Mouse (Mus musculus): ENCODE data around the gene Nbea.

The Nbea gene

DNA sequence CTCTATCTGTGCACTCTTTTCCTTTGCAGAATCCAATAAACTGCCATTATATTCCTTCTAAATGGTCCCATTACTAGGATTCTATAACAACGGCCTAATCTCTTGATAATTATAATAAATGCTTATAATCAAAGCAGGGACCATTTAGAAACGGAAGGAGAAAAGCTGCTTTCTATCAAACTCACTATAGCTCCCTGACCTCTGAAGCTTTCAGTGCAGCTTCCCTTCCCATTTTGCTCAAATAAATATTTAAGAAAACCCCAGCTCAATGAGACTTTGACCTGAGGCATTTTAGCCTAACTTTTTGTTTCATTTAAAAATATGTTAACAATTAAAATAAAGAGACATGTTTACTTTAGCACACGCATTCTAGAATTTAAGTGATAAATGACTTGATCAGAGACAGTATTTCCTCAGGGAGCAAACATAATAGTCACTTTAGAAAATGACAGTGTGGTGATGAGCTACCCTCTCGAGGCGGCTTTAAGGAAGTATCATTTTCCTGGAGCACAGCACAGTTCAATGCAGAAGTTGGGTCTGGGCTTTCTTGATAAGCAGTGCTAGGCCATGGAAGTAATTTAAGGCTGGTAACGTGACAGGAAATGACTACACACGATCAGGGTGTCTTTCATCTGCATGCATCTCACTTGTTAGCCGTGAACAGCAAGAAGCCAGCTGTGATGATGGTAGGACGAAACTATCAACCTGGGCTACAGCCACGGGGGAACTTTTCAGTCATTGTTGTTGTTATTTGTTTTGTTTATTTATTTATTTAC is 354.8 kb downstream of the Nbea start:
- H3K36me3 ChIP-seq (ENCODE audit: control insufficient read depth, insufficient read depth, low read length, poor library complexity, severe bottlenecking): no peaks in the 10 kb centered on the region
- DNase-seq (ENCODE audit: low read depth, low spot score): no peak
- H3K27me3 ChIP-seq (ENCODE audit: control insufficient read depth, insufficient read depth, low read length, poor library complexity, severe bottlenecking): no peaks in the 10 kb centered on the region

DNA sequence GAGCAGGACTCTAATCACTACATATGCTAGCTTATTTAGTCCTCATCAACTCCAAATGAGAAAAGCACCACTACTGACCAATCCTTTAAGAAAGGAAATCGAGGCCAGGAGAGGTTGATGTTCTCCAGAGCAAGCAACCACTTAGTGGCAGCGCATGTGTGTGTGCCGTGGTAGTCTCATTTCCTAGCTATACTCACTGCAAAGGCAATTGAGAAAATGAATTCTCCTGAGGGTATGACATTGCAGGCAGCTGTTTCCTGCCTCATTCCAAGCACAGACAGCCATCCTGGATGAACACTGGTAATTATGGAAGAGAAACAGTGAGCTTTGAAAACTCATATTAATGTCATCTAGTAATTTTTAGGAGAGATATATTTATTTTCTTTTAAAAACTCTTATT is 358.6 kb downstream of the Nbea start:
- Histone ChIP-seq H3K27me3 (ENCODE audit: control insufficient read depth, insufficient read depth, low read length, poor library complexity, severe bottlenecking) (no peaks in the 10 kb centered on the region), H3K36me3 (ENCODE audit: control insufficient read depth, insufficient read depth, low read length, poor library complexity, severe bottlenecking) (no peaks in the 10 kb centered on the region)
- DNase-seq (ENCODE audit: low read depth, low spot score): no peak

- H3K27me3 ChIP-seq (ENCODE audit: control insufficient read depth, insufficient read depth, low read length, poor library complexity, severe bottlenecking): no peaks in the 10 kb centered on the region
- no peak for DNase-seq (ENCODE audit: low read depth, low spot score)
- H3K36me3 ChIP-seq (ENCODE audit: control insufficient read depth, insufficient read depth, low read length, poor library complexity, severe bottlenecking): no peaks in the 10 kb centered on the region
Measured at GRCm38 (mm10) chr3:55819598-55819997, 363.9 kb downstream of the Nbea start.

DNA sequence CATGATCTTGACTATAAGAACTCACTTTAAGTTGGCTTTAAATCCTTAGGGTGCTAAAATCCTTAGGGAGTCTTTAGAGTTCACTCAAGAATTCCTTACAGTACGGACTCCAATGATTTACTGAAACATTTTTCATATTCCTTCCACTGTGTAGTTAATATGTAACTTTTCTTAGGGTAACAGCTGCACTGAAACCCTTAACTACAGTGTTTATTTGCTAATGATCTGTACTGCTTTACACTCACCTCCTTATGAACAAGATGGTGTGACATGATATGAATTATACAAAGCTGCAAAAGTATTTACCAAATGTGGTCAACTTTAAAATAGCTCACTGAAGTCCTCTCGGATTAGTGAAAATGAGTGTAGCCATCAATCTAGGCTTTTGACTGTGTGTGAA is 365.4 kb downstream of the Nbea start:
- no peak for DNase-seq (ENCODE audit: low read depth, low spot score)
- Histone ChIP-seq H3K36me3 (ENCODE audit: control insufficient read depth, insufficient read depth, low read length, poor library complexity, severe bottlenecking) (no peaks in the 10 kb centered on the region), H3K27me3 (ENCODE audit: control insufficient read depth, insufficient read depth, low read length, poor library complexity, severe bottlenecking) (no peaks in the 10 kb centered on the region)

DNA sequence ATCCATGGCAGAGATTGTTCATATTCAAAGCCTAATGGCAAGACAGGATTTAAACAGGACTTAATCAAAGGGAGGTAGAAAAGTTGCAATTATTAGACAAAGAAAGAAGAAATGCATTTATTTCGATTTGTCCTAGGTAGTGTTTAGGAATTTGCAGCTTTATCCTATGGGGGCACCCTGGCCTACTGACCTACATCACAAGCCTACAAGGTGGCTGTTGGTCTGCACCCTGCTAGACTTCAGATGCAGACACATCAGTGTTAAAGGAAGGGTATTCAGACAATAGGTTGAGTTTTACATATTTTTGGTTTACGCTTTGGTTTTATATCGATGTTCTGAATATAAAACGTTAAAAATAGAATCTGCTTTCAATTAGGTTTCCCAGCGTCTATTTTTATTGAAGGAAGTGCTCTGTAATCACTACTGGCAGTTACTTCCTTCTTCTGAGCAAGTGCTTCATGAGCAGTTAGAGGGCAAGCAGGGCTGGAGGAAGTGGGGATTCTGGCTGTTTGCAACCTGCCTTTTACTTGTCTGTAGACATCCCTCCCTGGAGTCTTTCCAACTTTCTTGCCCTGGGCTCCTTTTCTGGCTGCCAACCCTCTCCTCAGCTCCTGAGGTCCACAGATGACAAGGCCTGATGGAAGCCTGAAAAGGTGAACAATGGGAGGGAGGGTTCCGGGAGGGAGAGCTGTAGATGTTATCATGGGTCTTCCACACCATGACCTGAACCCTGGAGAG is 366.7 kb downstream of the Nbea start:
- H3K27me3 ChIP-seq (ENCODE audit: control insufficient read depth, insufficient read depth, low read length, poor library complexity, severe bottlenecking): no peaks in the 10 kb centered on the region
- no peak for DNase-seq (ENCODE audit: low read depth, low spot score)
- H3K36me3 ChIP-seq (ENCODE audit: control insufficient read depth, insufficient read depth, low read length, poor library complexity, severe bottlenecking): no peaks in the 10 kb centered on the region

DNA sequence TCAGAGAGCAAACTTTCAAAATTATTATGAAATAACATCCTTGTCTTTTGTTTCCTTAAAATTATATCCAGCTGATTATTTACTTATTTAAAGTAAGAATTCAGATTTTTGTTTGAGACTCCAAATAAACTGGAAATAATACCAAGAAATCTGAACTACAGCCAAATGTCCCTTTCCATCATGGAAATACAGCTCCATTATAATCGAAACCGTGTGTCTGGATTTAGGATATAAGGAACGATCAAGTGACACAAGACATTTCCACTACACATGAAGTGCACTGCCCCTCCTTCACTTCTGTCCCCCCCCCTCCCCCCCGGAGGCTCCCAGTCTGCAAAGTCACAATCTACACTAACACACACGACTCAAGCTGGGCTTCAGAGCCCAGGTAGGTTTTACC is 367.4 kb downstream of the Nbea start:
- no peak for DNase-seq (ENCODE audit: low read depth, low spot score)
- no peaks in the 10 kb centered on the region for H3K27me3 ChIP-seq (ENCODE audit: control insufficient read depth, insufficient read depth, low read length, poor library complexity, severe bottlenecking)
- no peaks in the 10 kb centered on the region for H3K36me3 ChIP-seq (ENCODE audit: control insufficient read depth, insufficient read depth, low read length, poor library complexity, severe bottlenecking)

- no peaks in the 10 kb centered on the region for H3K27me3 ChIP-seq (ENCODE audit: control insufficient read depth, insufficient read depth, low read length, poor library complexity, severe bottlenecking)
- DNase-seq (ENCODE audit: low read depth, low spot score): no peak
Measured at GRCm38 (mm10) chr3:55814993-55815625, 368.4 kb downstream of the Nbea start.

GRCm38 (mm10) chr3:55794768-55795167 is 388.7 kb downstream of the Nbea start:
- Histone ChIP-seq H3K36me3 (ENCODE audit: control insufficient read depth, insufficient read depth, low read length, poor library complexity, severe bottlenecking) (no peaks in the 10 kb centered on the region), H3K27me3 (ENCODE audit: control insufficient read depth, insufficient read depth, low read length, poor library complexity, severe bottlenecking) (no peaks in the 10 kb centered on the region)
- no peak for DNase-seq (ENCODE audit: low read depth, low spot score)

More at GRCm38 (mm10) chr3:55814993-55815625, 368.4 kb downstream of the Nbea start:
- no peaks in the 10 kb centered on the region for H3K36me3 ChIP-seq (ENCODE audit: control insufficient read depth, insufficient read depth, low read length, poor library complexity, severe bottlenecking)

GRCm38 (mm10) chr3:55793842-55794575 is 389.5 kb downstream of the Nbea start:
- Histone ChIP-seq H3K36me3 (ENCODE audit: control insufficient read depth, insufficient read depth, low read length, poor library complexity, severe bottlenecking) (no peaks in the 10 kb centered on the region), H3K27me3 (ENCODE audit: control insufficient read depth, insufficient read depth, low read length, poor library complexity, severe bottlenecking) (no peaks in the 10 kb centered on the region)
- DNase-seq (ENCODE audit: low read depth, low spot score): no peak

DNA sequence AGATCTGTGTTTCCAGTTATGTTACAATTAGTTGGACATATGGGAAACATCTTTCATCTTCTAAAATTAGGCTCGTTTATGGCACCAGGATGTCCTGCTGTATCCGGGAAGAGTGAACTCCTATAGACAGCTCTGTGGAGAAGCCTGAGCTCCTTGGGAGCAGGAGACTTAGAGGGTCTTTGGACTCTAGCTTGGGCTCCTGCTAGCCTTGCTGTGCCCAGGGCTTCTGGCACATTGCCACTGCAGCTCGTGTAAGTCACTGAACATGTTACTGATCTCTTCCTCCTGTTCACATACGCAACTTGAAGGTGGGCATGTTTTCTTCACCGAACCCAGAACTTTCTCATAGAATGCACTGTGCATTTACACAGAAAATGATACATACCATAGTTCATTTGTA is 391.2 kb downstream of the Nbea start:
- no peaks in the 10 kb centered on the region for H3K36me3 ChIP-seq (ENCODE audit: control insufficient read depth, insufficient read depth, low read length, poor library complexity, severe bottlenecking)
- no peaks in the 10 kb centered on the region for H3K27me3 ChIP-seq (ENCODE audit: control insufficient read depth, insufficient read depth, low read length, poor library complexity, severe bottlenecking)
- no peak for DNase-seq (ENCODE audit: low read depth, low spot score)

- no peaks in the 10 kb centered on the region for H3K27me3 ChIP-seq (ENCODE audit: control insufficient read depth, insufficient read depth, low read length, poor library complexity, severe bottlenecking)
Measured at GRCm38 (mm10) chr3:55790609-55791008, 392.9 kb downstream of the Nbea start.

DNA sequence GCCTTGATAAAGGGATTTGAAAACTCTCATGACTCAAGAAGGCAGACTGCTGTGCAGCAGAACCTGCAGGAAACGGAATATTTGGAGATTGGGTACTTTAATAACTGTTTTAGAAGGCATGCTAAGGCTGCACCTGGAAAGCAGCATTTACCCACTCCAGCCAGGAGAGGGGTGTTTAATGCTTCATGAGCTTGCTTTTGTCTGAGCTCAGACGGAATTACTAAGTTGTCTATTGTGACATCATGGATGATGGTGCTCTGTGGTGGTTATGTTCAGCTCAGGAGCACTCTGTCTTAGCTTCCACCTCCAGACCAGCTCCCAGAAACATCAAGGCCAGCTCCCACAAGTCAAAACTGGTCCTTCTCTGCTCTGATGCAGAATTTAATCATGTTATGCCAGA is 393.6 kb downstream of the Nbea start:
- no peaks in the 10 kb centered on the region for H3K36me3 ChIP-seq (ENCODE audit: control insufficient read depth, insufficient read depth, low read length, poor library complexity, severe bottlenecking)
- no peaks in the 10 kb centered on the region for H3K27me3 ChIP-seq (ENCODE audit: control insufficient read depth, insufficient read depth, low read length, poor library complexity, severe bottlenecking)
- no peak for DNase-seq (ENCODE audit: low read depth, low spot score)

More at GRCm38 (mm10) chr3:55790609-55791008, 392.9 kb downstream of the Nbea start:
- no peak for DNase-seq (ENCODE audit: low read depth, low spot score)
- no peaks in the 10 kb centered on the region for H3K36me3 ChIP-seq (ENCODE audit: control insufficient read depth, insufficient read depth, low read length, poor library complexity, severe bottlenecking)

DNA sequence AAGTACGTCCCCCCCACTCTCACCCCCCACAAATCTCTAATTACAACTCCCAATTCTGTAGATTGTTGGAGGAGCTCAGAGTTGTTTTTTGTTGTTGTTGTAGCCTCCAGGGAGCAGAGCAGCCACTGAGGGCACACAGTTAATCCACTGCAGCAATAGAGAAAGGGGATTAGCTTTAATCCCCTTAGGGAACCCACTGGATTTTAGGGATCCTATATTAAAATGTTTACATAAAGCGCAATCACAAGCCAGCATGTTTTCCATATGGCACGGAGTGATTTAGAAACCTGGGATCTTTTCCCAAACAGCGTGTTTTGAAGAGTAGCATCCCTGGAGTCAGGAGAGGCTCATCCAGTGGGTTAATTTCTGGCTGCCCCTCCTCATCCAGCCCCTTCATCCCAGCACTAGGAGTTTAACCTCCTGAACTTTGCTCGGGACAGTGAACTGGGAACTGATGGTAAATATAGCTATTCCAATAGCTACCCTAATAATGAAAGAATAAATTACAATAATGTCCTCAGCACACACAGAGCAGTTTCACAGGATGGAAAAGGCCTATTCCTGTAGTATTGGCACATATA is 394.8 kb downstream of the Nbea start:
- Histone ChIP-seq H3K36me3 (ENCODE audit: control insufficient read depth, insufficient read depth, low read length, poor library complexity, severe bottlenecking) (no peaks in the 10 kb centered on the region), H3K27me3 (ENCODE audit: control insufficient read depth, insufficient read depth, low read length, poor library complexity, severe bottlenecking) (no peaks in the 10 kb centered on the region)
- DNase-seq (ENCODE audit: low read depth, low spot score): no peak

DNA sequence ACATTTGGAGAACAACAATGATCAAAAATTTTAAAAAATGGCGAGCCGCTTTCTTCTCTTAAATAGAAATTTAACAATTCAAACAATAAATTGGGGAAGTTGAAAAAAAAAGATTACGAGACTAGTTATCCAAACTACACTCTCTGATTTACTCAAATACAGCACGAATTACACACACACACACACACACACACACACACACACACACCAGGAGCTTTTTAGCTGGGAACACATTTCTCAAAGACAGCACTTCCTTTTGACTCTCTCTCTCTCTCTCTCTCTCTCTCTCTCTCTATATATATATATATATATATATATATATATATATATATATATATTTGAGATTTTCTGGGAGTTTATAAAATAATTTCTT is 395.3 kb downstream of the Nbea start:
- H3K27me3 ChIP-seq (ENCODE audit: control insufficient read depth, insufficient read depth, low read length, poor library complexity, severe bottlenecking): no peaks in the 10 kb centered on the region
- no peaks in the 10 kb centered on the region for H3K36me3 ChIP-seq (ENCODE audit: control insufficient read depth, insufficient read depth, low read length, poor library complexity, severe bottlenecking)
- no peak for DNase-seq (ENCODE audit: low read depth, low spot score)
